Mouse (Mus musculus) G1E (cell line): ENCODE results near the gene Bclaf1. TPM values are rescaled to one million over a fixed set of nuclear protein-coding genes. Genes with fewer than 3 reads are reported as not detected.

ENCODE experiments used
- ATAC-seq: 2 replicates; pipeline ENCODE4 v1.8.0; 2016; ENCODE audit warnings: mild to moderate bottlenecking; ENCODE audit not compliant: insufficient number of reproducible peaks, poor library complexity, low FRiP score, severe bottlenecking; ENCODE audit errors: extremely low read depth
- DNase-seq: peaks from one replicate; pipeline ENCODE4 v3.0.0; 2012; ENCODE audit warnings: low spot score
- H3K27me3 ChIP-seq: 2 replicates; pipeline ENCODE4 v1.6.1; 2012; ENCODE audit warnings: mild to moderate bottlenecking, low read length, inconsistent platforms; ENCODE audit not compliant: insufficient read depth
- H3K36me3 ChIP-seq: replicated peaks from 2 replicates; pipeline ENCODE3; 2012; ENCODE audit warnings: mild to moderate bottlenecking, inconsistent platforms
- H3K4me1 ChIP-seq: 2 replicates; pipeline ENCODE4 v1.6.1; 2012; ENCODE audit warnings: low read depth, low read length, inconsistent platforms, mixed read lengths; ENCODE audit not compliant: insufficient read depth
- H3K4me3 ChIP-seq: 2 replicates; pipeline ENCODE4 v1.5.1; 2012; ENCODE audit warnings: low read depth, mild to moderate bottlenecking, inconsistent platforms, low read length, moderate library complexity, mixed read lengths
- H3K9me3 ChIP-seq: replicated peaks from 2 replicates; pipeline ENCODE4 v1.6.1; 2012; ENCODE audit warnings: inconsistent platforms
- CTCF ChIP-seq: IDR thresholded peaks from 2 replicates; pipeline ENCODE4 v1.5.1; 2012; ENCODE audit warnings: low read depth, low read length, inconsistent platforms, mixed read lengths
- GATA1 ChIP-seq: IDR thresholded peaks from 2 replicates; pipeline ENCODE4 v1.6.1; 2012; ENCODE audit warnings: borderline replicate concordance, low read length, inconsistent platforms, mixed read lengths
- GATA2 ChIP-seq: IDR thresholded peaks from 2 replicates; pipeline ENCODE4 v1.6.1; 2012; ENCODE audit warnings: low read depth, low read length, inconsistent platforms, borderline replicate concordance
- POLR2AphosphoS5 ChIP-seq: IDR thresholded peaks from 2 replicates; pipeline ENCODE4 v1.6.1; 2012; ENCODE audit warnings: low read depth, low read length, inconsistent platforms; ENCODE audit not compliant: insufficient replicate concordance
- TAL1 ChIP-seq: conservative IDR thresholded peaks from 2 replicates; pipeline ENCODE4 v1.6.1; 2012; ENCODE audit warnings: low read depth, low read length, inconsistent platforms, mixed read lengths
- polyA plus RNA-seq: library from polyadenylated mRNA; stranded (reverse); fragments of >175 nt; gene quantifications from 2 replicates; pipeline ENCODE4 v1.2.3, GENCODE M21; 2012
- total RNA-seq, 2 experiments: library from RNA; stranded (forward) in 1 of 2; stranded (reverse) in 1 of 2; fragments of 200-1000 nt in 1 of 2; fragments of >200 nt in 1 of 2; fragmentation: Nextera tagmentation in 1 of 2; gene quantifications; 2 replicates each; pipeline ENCODE4 v1.2.3; 2014 to 2017

Bclaf1 gene
- total RNA-seq (2014; fragmentation: Nextera tagmentation) (230 and 248 TPM in 2 replicates), total RNA-seq (2017) (339 and 407 TPM in 2 replicates), polyA plus RNA-seq (23.4 and 27.8 TPM in 2 replicates)

DNA sequence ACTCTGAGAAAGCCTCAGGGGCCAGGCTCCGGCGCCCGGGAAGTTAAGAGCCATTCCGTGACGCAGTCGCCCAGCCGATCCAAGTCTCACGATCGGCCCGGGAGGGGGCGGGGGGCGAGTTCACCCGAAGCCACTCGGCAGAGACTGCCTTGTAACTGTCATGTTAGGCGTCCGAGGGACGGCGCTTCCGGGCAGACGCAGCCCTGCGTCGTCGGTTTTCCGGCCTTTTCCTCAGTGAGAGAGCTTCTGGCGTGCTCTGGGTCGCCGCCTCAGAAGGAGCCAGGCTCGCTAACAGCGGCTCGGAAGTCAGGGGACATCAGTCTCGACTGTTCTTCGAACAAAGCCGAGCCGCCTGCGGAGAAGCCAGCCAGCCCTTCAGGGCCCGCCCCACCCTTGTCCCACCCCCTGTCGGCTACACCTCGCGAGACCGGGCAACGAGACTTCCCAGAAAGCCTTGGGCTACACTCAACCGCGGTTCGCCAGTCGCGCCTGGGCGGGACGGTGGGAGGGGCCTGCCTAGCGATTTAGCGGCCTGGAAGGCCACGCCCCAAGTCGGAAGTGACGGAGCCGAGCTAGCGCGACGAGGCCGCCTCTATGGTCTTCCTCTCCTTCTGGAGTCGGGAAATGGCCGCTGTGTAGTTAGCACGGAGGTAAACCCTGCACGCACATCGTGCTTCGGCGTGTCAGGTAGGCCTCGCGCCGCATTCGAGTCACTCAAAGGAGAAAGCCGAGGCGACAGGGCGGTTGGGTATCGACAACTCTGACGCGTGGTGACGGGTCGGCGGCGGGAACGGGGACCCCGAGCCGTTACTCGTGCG is at the start of gene Bclaf1:
Gene Bclaf1 (plus strand): TSS at position 552 of the 818 bp plus-strand sequence.
- Histone ChIP-seq H3K36me3 (peaks cover 9% of the 10 kb centered on the region), H3K27me3 (peaks cover 2% of the 10 kb centered on the region; the same call in 1 of the 2 replicates), H3K4me1 (peaks cover 24% of the 10 kb centered on the region), H3K4me3 (peak within 1 kb of the TSS; percentile 95), H3K9me3 (no peaks in the 10 kb centered on the region)
- no peak for TF ChIP-seq CTCF
- peak; percentile 80 for TF ChIP-seq POLR2AphosphoS5
- ATAC-seq (peak; percentile 87), DNase-seq (peak; percentile 83)

DNA sequence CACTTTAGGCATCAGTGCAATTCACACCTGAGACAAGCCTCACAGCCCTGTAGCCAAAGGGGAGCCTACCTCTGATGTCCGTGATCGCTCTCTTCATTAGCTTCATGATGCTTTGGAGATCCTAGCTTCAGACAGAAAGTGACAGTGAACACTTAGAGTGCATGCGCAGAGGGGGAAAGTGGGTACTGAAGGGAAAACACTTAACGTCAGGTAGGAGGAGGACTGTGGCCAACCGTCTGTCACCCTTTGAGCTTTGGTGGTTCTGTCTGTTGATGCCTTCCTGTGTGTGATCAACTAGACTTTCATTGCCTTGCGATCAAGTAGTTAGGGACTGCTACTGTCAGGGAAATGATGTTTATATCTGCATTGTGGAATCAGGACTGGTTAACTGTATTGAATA is 49.4 kb upstream of the Bclaf1 start:
- DNase-seq (no peak), ATAC-seq (no peak)
- Histone ChIP-seq H3K4me1 (peaks cover 5% of the 10 kb centered on the region; the same call in 1 of the 2 replicates), H3K9me3 (no peaks in the 10 kb centered on the region), H3K27me3 (no peaks in the 10 kb centered on the region), H3K36me3 (no peaks in the 10 kb centered on the region), H3K4me3 (no peak overlapping the region)
- TF ChIP-seq GATA2 (no peak), GATA1 (no peak), CTCF (no peak), POLR2AphosphoS5 (no peak), TAL1 (no peak)

DNA sequence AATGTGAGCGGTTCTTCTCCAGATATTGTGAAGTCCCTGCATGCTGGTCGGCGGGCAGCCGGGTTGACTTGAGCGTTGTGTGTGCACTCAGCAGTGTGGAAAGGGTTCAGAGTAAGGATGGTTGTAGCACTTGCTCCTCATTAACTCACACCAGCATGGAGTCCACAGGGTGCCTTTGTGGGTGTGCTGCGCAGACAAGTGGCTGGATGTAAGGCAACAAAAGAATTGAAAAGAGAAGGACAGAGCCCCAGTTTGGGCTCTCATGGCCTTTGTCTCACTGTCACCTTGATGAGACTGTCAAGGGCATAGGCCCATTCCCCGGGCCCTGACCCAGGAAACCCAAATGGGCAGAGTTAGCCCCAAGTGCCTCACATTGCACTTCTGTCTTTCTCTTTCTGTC is 47.8 kb upstream of the Bclaf1 start:
- no peak for TF ChIP-seq TAL1
- TF ChIP-seq GATA1: no peak
- TF ChIP-seq GATA2: no peak
- TF ChIP-seq CTCF: no peak
- TF ChIP-seq POLR2AphosphoS5: no peak
- no peaks in the 10 kb centered on the region for H3K36me3 ChIP-seq
- H3K4me3 ChIP-seq: no peak overlapping the region
- no peaks in the 10 kb centered on the region for H3K4me1 ChIP-seq
- H3K9me3 ChIP-seq: no peaks in the 10 kb centered on the region
- H3K27me3 ChIP-seq: no peaks in the 10 kb centered on the region
- DNase-seq (no peak), ATAC-seq (no peak)

DNA sequence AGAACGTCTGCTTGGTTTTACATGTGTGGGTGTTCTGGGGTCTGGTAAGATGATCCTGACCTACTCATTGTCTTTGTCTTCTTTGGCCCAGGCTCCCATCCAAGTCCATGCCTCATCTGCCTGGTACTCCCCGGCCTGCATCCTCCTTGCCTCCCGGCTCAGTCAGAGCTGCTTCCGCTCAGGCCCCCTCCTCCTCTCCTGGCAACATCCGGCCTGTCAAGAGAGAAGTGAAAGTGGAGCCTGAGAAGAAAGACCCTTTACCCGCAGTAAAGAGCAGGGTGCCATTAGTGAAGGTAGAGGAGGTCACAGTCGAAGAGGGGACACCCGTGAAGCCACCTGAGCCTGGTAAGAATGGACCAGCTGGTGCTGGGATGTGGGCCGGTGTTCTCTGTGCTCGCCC is 45.2 kb upstream of the Bclaf1 start:
- no peak for ATAC-seq
- H3K4me3 ChIP-seq: no peak overlapping the region
- TF ChIP-seq TAL1: no peak
- TF ChIP-seq GATA2: no peak
- TF ChIP-seq GATA1: no peak
- no peak for TF ChIP-seq POLR2AphosphoS5
- TF ChIP-seq CTCF: no peak
- DNase-seq: no peak
- peaks cover 2% of the 10 kb centered on the region for H3K9me3 ChIP-seq
- H3K36me3 ChIP-seq: peaks cover 2% of the 10 kb centered on the region
- peaks cover 2% of the 10 kb centered on the region; the same call in 1 of the 2 replicates for H3K4me1 ChIP-seq
- no peaks in the 10 kb centered on the region for H3K27me3 ChIP-seq

DNA sequence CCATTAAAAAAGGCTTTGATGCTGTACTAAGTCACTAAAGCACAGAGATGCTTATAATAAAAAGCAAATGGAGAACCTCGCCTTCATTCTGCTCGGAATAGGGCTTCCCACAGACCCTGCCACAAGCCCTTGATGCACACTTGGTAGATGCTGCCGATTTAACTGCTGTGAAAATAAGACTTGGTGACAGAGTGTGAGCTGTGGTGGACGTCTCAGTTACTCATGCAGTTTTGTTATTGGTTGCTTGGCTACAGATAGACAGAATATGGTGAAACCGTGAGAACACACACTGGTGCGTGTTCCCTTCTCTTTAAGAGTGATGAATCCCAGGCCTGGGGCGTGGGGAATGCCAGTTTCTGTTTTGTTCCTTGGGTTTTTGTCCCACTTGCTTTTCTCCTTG is 43.3 kb upstream of the Bclaf1 start:
- no peak for ATAC-seq
- no peaks in the 10 kb centered on the region for H3K27me3 ChIP-seq
- no peak for DNase-seq
- H3K4me3 ChIP-seq: no peak overlapping the region
- peaks cover 14% of the 10 kb centered on the region for H3K4me1 ChIP-seq
- TF ChIP-seq CTCF (no peak), GATA1 (no peak), TAL1 (no peak), GATA2 (no peak)
- peaks cover 4% of the 10 kb centered on the region for H3K36me3 ChIP-seq
- peaks cover 4% of the 10 kb centered on the region for H3K9me3 ChIP-seq

DNA sequence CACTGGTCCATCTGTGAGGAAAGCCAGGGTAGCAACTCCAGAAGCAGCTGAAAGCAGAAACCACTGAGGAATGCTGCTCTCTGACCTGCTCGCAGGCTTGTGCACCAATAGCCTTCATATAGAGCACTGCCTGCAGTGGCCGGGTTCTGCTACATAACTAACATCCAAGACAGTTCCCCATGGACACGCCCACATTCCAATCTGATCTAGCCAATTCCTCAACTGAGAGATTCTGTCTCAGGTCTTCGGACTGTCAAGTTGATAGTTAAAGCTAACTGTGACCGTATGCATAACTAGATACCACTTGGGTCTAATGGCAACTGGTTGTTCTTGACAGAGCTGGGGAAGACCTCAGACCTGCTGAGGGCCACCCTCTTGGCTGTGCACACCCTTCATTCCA is 39.9 kb upstream of the Bclaf1 start:
- no peaks in the 10 kb centered on the region for H3K27me3 ChIP-seq
- DNase-seq (no peak), ATAC-seq (no peak)
- peaks cover 4% of the 10 kb centered on the region for H3K36me3 ChIP-seq
- no peak overlapping the region for H3K4me3 ChIP-seq
- H3K9me3 ChIP-seq: peaks cover 4% of the 10 kb centered on the region
- no peak for TF ChIP-seq GATA2
- TF ChIP-seq GATA1: no peak
- no peak for TF ChIP-seq CTCF
- TF ChIP-seq TAL1: no peak
- TF ChIP-seq POLR2AphosphoS5: no peak
- H3K4me1 ChIP-seq: peaks cover 29% of the 10 kb centered on the region
